8 mouse cellular contexts compared by ENCODE assay signal in genomic region chr6:127150663-127151564, GRCm38 (mm10). TPM values are rescaled to one million over a fixed set of nuclear protein-coding genes. Genes with fewer than 3 reads are reported as not detected.
A peak's percentile ranks its signal among the peaks of the same experiment; 100 is the strongest.
DNase-seq lines count a peak whose midpoint lies in the region.

No protein-coding gene starts in this region.

- WGBS in forebrain, embryonic 10.5 days, result under 1% methylated on average over 33 of the region's 34 CpGs

- no peaks in the 10 kb centered on the region for H3K9me3 ChIP-seq in forebrain, embryonic 10.5 days

- intact Hi-C loops in heart, postnatal 14 days (cut with DNase I), result no loop called here

- peak overlapping the region; percentile 92 for H3K4me3 ChIP-seq in forebrain, embryonic 10.5 days

- H3K4me1 ChIP-seq in forebrain, embryonic 10.5 days, result peaks cover 89% of the 10 kb centered on the region

- peaks cover 28% of the 10 kb centered on the region for H3K36me3 ChIP-seq in forebrain, embryonic 10.5 days (replicated peaks)

- peak overlapping the region; percentile 95 for H3K27ac ChIP-seq in forebrain, embryonic 10.5 days

- H3K27me3 ChIP-seq in forebrain, embryonic 10.5 days (ENCODE audit: poor library complexity, severe bottlenecking), result peaks cover 29% of the 10 kb centered on the region

- peak; percentile 34 to 53 for DNase-seq in CD8-positive naive resting alpha-beta T cell, adult 2 months (ENCODE audit: low read depth in 2 of 2, low spot score in 2 of 2)
- DNase-seq in adrenal gland, adult (ENCODE audit: inconsistent age in 2 of 2, low spot score in 1 of 2), result peak; percentile 91 to 95
- DNase-seq in forebrain, embryonic 10.5 days (ENCODE audit: extremely low spot score, low spot score), result peak; percentile 87
- peak; percentile 79 for DNase-seq in heart, postnatal 14 days
- peak; percentile 72 to 78 for DNase-seq in kidney, postnatal 36 days
- DNase-seq in lung, postnatal 25 days (ENCODE audit: low spot score), result peak; percentile 88
- DNase-seq in retina, embryonic 14.5 days (ENCODE audit: low spot score), result peak; percentile 71
- peak; percentile 68 for DNase-seq in urinary bladder, postnatal 25 days (ENCODE audit: low spot score)

RNA-seq across cellular contexts. Expression of gene Ccnd2, which starts 1.1 kb away (rescaled TPM):
- polyA plus RNA-seq in forebrain, embryonic 10.5 days (2016; fragmentation: Nextera tagmentation; extraction: Ambion mirVana), result 997 and 1,058 TPM in 2 replicates
- 100 to 1,000 TPM; 167 to 186 TPM for total RNA-seq in heart, postnatal 14 days (2021)

RNA-seq across cellular contexts. Expression of gene Tigar, which starts 41.6 kb away (rescaled TPM):
- polyA plus RNA-seq in forebrain, embryonic 10.5 days (2016; fragmentation: Nextera tagmentation; extraction: Ambion mirVana), result 7.1 and 7.3 TPM in 2 replicates
- 10 to 100 TPM; 38.0 to 44.5 TPM for total RNA-seq in heart, postnatal 14 days (2021)

Comparison
In these comparisons a context has a peak if more than half of its experiments do, and no peak if none do; other contexts are left out.
1. Peak in every context shown above with its lines: DNase-seq, H3K4me3 ChIP-seq and H3K27ac ChIP-seq.